Mouse (Mus musculus) right cerebral cortex, adult 2 months (tissue): Measurements from ENCODE around the gene Dhx29.
"Not testable (repeated sequence)": the region's sequence is repeated elsewhere in the genome, so short reads cannot be mapped to it uniquely, and the experiment has no call there.

ENCODE experiments used
- DNase-seq, 2 experiments: peaks; one replicate each; pipeline ENCODE4 v3.0.0; 2021 to 2022; ENCODE audit warnings: low spot score in 2 of 2

Dhx29 gene

GRCm38 (mm10) chr13:112986451-112986950 lies 59.2 kb downstream of the Dhx29 start:
- no peak for DNase-seq

- peak; percentile 91 to 92 for DNase-seq
Observed at GRCm38 (mm10) chr13:112987532-112987943, 60.3 kb downstream of the Dhx29 start, which contains the start of gene Ccno. TSS of gene Ccno (plus strand) at chr13:112987802.

DNA sequence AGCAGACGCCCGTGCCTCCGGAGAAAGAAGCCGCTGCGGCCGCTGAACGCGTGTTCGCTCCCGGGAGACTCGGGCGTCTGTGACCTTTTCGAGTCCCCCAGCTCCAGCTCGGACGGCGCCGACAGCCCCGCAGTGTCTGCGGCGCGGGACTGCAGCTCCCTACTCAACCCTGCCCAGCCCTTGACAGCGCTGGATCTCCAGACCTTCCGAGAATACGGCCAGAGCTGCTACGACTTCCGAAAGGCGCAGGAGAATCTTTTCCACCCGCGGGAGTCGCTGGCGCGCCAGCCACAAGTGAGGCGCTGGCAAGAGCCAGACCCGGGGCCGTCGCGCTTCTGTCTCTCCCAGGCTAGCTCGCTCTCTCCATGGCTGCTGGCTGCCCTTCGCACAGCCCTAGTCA lies 60.7 kb downstream of the Dhx29 start:
- DNase-seq: peak in 1 of 2 experiments; percentile 37

DNA sequence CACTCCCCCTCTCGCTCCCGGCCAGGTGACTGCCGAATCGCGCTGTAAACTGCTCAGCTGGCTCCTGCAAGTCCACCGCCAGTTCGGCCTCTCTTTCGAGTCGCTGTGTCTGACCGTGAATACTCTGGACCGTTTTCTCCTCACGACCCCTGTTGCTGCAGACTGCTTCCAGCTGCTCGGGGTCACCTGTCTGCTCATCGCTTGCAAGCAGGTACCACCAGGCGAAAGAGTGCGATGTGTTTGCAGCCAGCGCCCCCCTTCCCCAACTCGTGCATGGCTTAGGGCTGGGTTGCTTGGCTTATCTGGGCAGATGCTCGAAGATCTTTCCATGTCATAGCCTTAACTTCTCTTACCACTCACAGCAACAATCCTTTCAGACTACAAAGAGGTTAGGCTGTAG lies 61.6 kb downstream of the Dhx29 start:
- no peak for DNase-seq

DNA sequence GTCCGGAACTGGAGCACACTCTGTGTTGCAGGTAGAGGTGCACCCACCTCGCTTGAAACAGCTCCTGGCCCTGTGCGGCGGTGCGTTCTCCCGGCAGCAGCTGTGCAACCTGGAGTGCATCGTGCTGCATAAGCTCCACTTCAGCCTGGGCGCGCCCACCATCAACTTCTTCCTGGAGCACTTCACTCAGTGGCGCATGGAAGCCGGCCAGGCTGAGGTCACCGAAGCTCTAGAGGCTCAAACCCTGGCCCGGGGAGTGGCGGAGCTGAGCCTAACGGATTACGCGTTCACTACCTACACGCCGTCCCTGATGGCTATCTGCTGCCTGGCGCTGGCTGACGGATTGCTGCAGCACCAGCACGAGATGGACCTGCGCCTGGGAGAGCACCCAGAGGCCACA lies 62.3 kb downstream of the Dhx29 start:
- no peak for DNase-seq

DNA sequence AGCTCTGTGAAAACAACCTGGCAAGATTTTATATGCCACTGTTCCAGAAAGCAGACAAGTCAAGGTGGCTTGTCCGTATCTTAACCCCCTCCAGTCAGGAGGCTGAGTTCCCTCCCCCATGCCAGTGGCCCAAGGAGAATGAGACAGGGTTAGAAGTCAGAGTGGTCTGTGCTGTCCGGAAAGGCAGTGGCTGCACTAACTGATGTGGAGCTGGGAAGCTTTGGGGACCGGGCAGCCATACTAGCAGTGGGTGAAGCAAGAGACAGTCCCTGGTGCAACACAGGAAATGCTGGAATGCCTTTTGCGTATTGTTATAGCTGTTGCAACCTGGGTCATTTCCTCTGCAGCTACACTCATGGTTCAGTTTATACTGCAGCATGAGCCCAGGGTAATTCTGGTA lies 63.1 kb downstream of the Dhx29 start:
- no peak for DNase-seq

DNA sequence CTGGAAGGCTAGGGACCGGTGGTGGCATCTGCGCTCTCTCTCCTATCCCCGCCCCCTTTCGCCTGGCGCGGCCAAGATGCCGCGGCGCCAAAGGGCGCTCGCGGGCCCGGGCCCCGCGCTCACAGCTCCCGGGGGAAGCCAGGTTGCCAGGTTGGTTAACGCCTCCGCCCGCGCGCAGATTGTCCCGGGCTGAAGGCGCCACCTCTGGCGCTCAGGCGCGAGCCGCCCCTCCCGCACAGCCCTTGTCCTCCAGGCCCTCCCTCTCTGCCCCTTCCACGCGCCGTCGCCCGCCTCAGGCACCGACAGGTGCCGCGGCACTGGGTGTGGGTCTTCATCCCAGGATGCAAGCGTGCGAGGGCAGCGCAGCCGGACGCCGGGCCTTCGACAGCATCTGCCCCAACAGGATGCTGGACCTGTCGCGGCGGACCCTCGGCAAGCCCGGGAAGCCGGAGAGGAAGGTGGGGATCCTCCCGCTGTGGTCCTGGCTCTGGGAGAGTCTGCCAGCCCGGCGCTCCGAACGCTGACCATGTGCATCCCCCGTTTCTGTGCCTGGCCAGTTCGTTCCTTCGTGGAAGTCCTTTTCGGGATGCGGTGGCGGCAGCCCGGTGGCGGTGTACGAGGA lies 66.4 kb downstream of the Dhx29 start, which contains the start of gene Mcidas:
Gene Mcidas (plus strand): TSS at position 315 of the 622 bp plus-strand sequence.
- DNase-seq: no peak

GRCm38 (mm10) chr13:112994191-112994590 lies 66.9 kb downstream of the Dhx29 start:
- peak; percentile 47 to 64 for DNase-seq

GRCm38 (mm10) chr13:112996407-112996806 lies 69.2 kb downstream of the Dhx29 start:
- no peak for DNase-seq

- no peak for DNase-seq
Observed at GRCm38 (mm10) chr13:112997369-112997768, 70.1 kb downstream of the Dhx29 start.

- DNase-seq: peak; percentile 53 to 67
Observed at GRCm38 (mm10) chr13:112998427-112999201, 71.4 kb downstream of the Dhx29 start.

- DNase-seq: no peak
Observed at GRCm38 (mm10) chr13:113000090-113000489, 72.8 kb downstream of the Dhx29 start.

DNA sequence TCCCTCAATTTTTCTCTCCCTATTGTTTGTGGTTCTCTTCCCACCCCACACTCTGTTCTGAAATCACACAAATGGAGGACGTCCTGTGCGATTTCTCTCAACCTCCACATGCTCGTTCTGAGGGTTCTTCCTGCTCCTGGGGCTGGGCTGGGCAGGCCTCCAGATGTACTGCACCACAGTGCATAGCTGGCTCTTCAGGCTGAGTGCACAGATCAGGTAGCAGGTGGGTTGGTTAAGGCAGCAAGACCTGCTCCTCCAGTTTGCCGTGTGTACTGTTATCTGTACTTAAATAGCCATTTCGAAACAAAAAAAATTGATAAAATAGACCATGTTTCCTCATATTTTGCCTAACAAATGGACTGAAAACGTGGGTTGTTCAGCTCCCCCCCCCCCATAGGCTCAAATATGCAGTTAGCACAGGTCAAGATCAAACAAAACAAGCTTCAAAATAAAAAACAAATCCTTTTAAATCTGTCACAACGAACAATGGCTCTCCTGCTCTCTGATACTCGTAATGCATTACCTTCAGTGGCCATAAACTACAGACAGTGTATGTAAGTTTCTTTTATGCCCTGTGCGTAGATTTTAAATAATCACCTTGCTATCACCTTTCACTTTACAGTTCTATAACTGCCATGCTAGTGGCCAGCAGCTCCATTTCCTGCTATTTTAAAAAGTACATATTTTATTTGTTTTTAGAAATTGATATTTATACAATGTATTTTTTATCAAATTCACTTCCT lies 73.5 kb downstream of the Dhx29 start:
- DNase-seq: no peak

DNA sequence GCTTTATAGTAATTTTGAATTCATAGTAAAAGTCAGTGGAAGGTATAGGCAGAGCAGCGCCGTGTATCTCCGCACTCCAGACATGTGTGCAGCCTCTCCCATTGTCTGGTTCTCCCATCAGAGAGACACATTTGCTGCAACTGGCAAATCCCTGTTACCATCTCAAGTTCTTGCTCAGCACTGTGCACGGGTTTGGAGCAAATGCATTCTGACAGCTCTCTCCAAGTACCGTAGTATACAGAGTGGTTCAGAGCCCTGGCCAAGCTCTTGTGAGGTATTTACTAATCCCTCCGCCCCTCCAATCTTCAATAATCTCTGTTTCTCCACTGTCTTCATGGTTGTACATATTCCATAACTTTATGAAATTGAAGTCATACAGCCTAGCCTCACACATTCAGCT lies 85.4 kb downstream of the Dhx29 start:
- no peak for DNase-seq

GRCm38 (mm10) chr13:113013174-113013953 lies 86.1 kb downstream of the Dhx29 start:
- not testable (repeated sequence) for DNase-seq
